Mouse (Mus musculus) olfactory bulb, adult 2 months (tissue): ENCODE measurements around the gene Fbxo42.

ENCODE experiments used
- CTCF ChIP-seq: fragments of 200-500 bp; IDR thresholded peaks from 2 replicates; pipeline ENCODE4 v1.5.1; 2012; ENCODE audit warnings: low read depth, mild to moderate bottlenecking, low read length, moderate library complexity; ENCODE audit not compliant: insufficient read depth
- POLR2A ChIP-seq: fragments of 200-500 bp; IDR thresholded peaks from 2 replicates; pipeline ENCODE4 v1.6.1; 2012; ENCODE audit warnings: mild to moderate bottlenecking, low read depth, low read length, moderate library complexity; ENCODE audit not compliant: insufficient read depth

DNA sequence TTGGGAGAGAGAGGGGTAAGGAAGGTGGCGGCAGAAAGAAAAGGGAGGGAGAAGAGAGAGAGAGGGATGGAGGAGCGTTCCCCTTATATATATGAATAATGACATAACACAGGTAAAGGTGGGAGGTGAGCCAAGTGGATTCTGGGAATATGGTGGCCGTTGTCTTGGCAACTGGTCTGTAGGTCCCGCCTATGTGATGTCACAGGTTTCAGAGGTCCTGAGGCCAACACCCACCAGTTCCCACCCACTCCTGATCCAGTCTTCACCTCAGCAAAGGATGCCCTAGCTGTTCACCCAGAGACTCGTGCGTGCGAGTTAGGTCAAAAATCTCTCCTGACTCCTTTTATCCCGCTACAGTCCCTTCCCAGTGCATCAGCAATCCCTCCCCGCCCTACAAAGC is 46.4 kb upstream of the Fbxo42 start:
- no peak for TF ChIP-seq CTCF
- no peak for TF ChIP-seq POLR2A
